Mouse (Mus musculus): ENCODE measurements around the gene Kpna7.
A peak's percentile ranks its signal among the peaks of the same experiment; 100 is the strongest.
"Not testable (repeated sequence)": the region's sequence is repeated elsewhere in the genome, so short reads cannot be mapped to it uniquely, and the experiment has no call there.

The Kpna7 gene

DNA sequence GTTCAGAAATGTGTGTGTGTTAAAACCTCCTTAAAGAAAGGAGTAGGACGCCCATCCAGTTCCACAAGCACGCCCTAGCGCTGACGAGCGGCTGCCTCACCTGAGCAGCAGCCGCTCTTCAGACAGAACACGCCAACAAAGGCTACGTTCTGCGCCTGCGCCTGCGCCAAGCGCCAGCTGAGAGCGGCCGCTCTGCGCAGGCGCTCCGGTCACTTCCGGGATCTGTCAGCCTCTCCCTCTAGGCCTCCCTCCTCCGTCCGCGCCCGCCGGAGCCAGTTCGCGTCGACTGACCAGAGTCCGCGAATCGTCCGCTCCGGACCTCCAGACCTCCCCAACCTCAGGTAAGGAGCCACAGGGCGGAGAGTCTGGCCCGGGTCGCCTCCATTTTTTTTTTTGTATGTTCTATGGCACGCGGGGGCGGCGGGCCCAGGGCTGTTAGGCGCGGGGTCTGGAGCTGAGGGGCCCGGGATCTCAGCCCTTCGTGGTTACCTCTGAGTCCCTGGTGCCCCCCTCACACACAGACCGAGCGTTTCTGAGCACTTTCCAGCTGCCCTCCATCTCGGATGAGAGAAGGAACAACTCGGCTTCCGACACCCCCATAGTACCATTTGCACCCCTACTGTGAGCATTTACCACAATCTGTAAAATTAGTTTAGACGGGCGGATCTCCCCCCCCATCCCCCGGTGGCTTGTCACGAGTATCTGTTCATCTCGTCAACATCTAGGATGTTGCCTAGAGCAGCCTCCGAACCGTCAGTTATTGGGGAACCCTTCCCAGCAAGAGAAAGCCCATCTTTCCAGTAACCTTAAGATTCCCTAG is at the start of gene Kpna7, which contains the start of gene Arpc1a:
Gene Kpna7, minus strand, starts transcription at position 399 of the 820 bp plus-strand sequence.
Gene Arpc1a, plus strand, starts transcription at position 199 of the 820 bp plus-strand sequence.
- DNase-seq (ENCODE audit: extremely low spot score, low spot score) = peak; percentile 94

DNA sequence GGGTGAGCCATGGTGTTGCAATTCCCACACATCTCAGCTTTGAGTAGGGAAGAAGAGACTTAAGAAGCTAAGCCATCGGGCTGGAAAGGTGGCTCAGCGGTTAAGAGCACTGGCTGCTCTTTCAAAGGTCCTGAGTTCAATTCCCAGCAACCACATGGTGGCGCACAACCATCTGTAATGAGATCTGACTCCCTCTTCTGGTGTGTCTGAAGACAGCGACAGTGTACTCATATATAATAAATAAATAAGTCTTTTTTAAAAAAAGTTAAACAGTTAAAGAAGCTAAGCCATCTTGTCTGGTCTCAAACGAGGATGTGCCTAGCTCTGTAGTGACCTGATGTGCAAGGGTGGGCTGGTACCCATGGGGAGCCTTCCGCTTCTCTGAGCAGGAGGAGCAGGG is 49.4 kb upstream of the Kpna7 start:
- DNase-seq (ENCODE audit: extremely low spot score, low spot score) = not testable (repeated sequence)

DNA sequence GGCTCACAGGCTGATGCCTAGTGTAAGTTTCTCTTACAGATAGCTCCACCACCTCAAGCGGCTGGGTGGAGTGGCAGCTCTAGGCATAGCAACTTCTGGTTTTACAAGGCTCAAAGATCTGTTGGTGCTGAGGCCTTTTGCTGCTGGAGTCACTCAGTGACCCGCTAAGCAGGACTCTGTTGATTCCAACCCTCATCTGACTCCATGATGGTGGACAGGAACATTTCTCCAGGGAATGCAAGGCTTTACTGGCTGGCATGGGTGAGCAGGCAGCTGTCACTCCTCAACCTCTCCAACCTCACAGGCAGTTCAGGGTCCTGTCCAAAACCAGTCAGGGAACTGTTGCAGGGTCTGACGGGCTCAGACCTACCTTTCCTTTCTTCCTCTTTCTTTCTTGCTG is 47.2 kb upstream of the Kpna7 start:
- no peak for DNase-seq (ENCODE audit: extremely low spot score, low spot score)

DNA sequence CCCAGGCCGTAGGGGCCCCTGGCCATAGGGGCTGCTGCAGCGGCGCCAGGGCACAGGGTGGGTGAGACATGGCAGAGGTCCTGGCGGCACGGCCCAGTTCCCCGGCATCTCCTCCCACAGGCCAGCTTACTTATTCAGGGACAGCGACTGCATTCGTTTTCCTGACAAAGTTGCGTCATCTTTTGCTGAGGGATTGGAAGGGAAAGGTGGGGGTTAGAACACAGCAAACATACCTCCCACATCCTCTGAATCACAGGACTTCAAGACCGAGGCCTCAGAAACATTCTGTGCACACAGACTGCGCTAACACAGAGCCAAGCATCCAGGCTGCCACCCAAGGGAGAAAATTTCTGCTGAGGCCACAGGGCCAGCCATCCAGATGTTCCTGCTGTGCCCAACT is 46.4 kb upstream of the Kpna7 start:
- no peak for DNase-seq (ENCODE audit: extremely low spot score, low spot score)

DNA sequence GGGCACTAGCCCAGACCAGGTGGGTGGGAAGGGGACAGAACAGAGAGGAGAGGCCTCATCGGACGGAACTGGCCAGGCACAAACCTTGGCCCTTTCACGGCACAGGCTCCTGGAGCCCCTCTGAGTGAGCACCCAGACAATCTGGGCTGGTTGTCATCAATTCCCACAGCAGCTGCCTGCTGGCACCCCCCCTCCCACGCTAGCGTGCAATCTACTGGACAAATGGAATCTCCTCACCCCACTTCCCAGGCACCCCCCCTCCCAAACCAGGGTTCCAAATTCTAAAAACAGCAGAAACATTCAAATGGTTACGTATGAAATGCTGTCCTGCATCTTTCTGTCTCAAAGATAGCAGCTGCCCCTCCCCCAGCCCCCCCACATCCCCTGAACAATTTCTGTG is 45.9 kb upstream of the Kpna7 start:
- not testable (repeated sequence) for DNase-seq (ENCODE audit: extremely low spot score, low spot score)

DNA sequence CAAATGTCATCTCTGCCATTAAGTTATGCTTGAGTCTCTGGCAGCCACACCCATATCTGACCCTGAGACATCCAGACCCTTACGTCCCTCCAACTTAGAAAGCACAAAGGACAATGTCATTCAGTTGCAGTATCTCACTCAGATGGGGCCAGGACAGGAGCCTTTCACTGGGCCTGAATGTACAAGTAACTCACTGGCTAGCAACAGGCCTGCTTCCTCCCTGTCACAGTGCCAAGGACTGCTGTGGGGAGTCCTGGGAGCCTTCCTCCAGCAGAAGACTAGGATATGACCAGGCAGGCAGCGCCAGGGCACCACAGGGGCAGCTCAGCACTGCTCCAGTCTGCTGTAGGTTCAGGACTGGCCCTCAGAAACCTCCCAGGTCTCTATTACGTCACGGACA is 45.3 kb upstream of the Kpna7 start:
- DNase-seq (ENCODE audit: extremely low spot score, low spot score) = no peak

DNA sequence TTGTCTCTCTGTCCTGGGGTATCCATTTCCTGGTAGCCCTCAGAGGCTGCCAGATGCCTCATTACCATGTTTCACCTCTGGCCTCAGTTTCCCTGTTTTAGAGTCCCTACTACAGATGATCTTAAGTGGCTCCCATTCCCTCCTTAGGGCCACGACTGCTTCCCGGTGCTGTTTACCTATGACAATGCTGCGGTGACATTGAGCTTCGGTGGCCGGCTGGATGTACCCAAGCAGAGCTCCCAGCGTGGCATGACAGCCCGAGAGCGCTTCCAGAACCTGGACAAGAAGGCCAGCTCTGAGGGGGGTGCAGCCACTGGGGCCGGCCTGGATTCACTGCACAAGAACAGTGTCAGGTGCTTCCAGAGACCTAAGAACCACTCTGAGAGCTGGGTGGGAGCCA is 42.8 kb upstream of the Kpna7 start:
- DNase-seq (ENCODE audit: extremely low spot score, low spot score) = no peak

DNA sequence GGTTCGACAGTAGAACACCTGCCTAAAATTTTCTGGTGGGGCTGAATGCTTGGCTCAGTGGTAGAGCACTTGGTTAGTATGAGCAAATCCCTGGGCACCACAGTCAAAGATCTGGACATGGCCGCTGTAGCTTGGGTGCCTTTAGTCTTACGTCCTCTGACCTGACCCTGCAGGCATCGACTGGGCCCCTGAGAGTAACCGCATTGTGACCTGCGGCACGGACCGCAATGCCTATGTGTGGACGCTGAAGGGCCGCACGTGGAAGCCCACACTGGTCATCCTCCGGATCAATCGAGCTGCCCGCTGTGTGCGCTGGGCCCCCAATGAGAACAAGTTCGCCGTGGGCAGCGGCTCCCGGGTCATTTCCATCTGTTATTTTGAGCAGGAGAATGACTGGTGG is 39.6 kb upstream of the Kpna7 start:
- DNase-seq (ENCODE audit: extremely low spot score, low spot score) = no peak

DNA sequence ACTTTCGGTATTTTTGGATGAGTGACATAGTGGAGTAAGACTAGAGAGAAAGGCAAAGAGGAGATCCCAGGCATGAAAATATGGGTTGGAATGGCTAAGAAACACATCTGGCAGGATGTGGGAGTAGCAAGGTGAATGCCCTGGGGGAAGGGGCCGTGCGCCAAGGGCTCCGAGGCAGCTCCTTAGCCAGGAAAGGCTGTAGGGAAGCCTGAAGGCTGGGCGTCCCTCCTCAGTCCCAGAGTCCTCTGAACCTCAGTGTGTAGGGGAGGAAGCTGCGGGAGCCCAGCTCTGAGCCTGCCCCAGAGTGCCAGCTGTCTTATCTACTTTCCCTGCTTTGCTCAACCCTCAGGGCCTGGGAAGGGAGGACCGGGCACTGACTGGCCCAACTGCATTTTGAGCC is 37.1 kb upstream of the Kpna7 start:
- no peak for DNase-seq (ENCODE audit: extremely low spot score, low spot score)

DNA sequence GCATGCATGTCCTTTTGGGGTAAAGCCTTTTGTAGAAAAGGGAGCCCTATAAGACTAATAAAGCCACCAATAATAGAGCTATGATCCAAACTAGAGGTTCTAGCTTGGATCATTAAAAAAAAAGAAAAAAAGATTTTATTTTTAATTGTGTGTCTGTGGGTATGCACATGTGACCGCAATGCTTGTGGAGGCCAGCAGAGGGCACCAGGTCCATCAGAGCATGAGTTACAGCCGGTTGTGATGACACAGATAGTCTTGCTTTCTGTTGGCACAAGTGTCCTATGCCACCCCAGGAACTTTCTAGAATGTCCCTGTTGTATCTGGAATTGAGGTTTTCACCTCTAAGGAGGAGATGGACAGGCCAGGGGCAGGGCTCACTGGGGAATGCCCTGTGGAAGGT is 35.6 kb upstream of the Kpna7 start:
- DNase-seq (ENCODE audit: extremely low spot score, low spot score) = no peak

DNA sequence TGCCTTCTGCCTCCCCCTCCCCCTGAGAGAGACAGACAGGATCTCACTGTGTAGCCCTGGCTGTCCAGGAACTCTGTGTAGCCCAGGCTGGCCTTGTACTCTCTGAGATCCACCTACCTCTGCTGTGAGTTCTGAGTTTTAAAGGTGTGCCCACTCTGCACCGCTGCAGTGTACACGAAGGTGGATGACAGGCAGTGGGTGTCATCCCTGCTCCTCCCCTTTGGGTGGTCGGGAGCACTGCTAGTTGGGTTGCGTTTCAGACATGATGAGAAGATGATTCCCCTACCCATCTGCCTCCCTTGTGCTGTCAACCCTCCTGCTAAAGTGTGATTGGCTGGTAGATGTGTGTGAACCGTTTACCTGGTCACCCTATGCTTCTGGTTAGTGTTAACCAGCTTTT is 34.6 kb upstream of the Kpna7 start:
- DNase-seq (ENCODE audit: extremely low spot score, low spot score) = no peak

DNA sequence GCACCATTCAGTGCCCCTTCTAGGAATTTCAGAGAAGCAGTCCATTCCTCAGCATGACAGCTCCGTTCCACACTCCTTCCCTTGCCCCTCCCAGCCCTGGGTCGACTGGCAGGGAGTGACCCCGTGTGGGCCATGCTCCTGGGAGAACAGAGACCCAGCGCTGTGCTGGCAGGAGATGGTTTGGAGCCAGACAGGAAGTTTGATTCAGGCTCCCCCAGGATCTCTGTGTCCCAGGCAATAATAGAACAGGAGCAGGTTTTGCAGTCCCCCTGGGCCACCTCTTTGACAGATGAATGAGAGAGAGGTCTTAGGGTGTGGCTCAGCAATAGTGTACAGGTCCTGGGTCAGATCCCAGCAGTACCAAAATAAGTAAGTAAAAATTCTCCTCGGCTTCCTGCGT is 34.2 kb upstream of the Kpna7 start:
- no peak for DNase-seq (ENCODE audit: extremely low spot score, low spot score)

DNA sequence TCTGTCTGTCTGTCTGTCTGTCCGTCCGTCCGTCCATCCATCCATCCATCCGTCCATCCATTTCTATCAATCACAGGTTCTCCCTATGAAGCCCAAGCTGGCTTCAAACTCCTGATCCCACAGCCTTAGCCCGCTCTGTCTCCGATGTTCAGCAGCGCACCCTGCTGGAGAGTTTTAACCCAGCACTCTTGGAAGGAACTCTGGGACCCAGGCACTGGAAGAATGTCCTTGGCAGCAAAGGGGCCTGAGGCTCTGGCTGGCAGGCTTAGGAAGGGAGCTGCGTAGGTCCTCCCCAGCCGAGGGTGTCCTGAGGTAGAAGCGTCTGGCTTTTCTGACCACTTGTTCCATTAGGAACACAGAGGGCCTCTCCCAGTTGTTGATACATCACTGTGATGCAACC is 33.1 kb upstream of the Kpna7 start:
- DNase-seq (ENCODE audit: extremely low spot score, low spot score) = peak; percentile 49

DNA sequence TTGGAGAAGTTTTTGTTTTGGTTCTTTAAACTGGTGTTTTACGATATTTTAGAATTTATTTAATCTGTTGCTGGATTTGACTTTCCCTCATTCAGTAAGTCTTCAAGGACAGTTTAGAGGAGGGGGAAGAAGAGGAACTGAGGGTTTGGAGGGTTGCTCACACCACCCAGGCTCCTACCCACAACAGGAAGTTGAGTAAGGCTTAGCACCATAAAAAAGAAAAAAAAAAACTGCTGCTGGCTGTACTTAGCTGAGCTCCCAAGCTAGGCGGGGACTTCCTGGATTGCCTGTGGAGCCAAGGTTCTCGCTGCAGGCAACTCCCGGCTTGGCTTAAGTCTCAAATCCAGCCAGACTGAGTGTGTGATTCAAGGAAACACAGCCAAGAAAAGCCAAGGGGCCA is 32.5 kb upstream of the Kpna7 start:
- no peak for DNase-seq (ENCODE audit: extremely low spot score, low spot score)

DNA sequence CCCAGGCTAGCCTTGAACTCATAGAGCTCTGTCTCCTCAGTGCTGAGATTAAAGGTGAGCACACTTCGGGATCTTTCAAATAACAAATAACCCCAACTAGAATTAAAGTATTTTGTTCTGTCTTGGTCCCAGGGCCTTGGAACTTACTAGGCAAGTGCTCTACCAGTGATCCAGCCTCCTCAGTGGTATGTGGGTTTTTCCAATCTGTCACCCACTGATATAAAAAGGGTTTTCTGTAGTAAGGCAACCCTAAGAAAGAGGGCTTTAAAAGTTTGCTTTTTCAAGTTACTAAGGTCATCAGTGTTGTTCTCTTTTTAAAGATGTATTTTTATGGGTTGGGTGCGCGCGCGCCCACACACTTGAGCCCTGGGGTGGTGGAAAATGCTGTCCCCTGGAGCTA is 31.9 kb upstream of the Kpna7 start:
- DNase-seq (ENCODE audit: extremely low spot score, low spot score) = no peak

DNA sequence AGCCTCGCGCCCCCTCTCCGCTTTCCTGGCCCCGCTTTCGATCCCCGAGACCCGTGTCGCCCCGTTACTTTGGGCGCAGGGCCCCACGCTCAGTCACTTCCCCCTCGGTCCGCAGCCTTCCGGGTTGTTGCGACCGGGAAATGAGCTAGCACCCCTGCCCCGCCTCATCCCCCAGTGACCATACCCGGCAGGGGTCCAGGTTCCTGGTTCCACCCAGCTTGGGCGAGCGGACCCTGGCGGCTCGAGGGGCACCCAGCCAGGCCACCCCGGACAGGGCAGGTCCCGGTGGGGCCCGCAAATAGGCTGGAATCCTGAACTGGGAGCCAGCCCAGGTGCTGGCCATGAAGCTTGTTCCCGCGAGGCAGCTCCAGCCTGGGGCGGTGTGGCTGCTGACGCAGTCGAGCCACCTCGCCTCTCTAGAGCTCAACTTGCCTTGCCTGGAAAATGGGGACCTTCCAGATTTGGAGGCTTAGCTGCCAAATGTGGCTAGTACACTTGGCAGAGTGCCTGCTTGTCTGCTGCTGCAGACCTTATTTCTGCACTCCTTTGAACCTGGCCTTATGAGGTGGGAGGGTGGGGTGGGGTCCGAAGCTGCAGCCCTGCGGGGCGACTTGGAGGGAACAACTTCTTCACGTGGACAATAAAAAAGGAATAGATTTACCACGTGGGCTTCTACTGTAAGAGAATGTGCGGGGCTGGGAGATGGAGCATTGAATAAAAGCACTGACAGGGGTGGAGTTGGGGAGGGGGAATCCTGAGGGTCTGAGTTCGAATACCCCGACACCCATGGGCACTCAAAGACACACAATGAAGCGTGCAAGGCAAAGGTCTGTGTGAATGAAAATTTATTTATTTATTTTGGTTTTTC is 31.0 kb upstream of the Kpna7 start:
- DNase-seq (ENCODE audit: extremely low spot score, low spot score) = peak; percentile 43

DNA sequence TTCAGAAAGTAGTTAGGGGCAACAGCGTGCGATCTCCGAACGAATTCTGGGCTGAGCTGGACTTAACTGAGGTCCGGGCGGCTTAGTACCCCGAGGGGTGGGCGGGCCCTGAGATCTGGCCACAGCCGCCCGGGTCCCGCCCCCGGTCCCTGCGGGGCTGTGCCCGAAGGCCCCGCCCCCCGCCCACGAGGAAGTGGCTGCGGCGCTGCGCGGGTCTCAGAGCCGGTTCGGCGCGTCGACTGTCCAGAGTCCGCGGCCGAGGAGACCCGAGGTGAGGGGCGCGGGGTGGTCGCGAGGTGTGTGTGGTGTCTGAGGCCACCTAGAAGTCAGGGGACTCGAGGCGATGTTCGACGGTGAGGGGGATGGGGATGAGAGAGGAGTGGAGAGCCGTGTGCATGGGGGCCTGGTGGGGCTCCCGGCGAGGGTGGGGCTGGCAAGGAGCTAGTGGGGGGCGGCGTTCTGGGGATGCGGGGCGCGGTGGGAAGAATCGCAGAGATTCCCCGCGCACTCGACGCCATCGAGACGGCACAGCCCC is 30.3 kb upstream of the Kpna7 start, which contains the start of gene Arpc1b:
Gene Arpc1b, plus strand, starts transcription at position 145 of the 535 bp plus-strand sequence.
- DNase-seq (ENCODE audit: extremely low spot score, low spot score) = peak; percentile 49

DNA sequence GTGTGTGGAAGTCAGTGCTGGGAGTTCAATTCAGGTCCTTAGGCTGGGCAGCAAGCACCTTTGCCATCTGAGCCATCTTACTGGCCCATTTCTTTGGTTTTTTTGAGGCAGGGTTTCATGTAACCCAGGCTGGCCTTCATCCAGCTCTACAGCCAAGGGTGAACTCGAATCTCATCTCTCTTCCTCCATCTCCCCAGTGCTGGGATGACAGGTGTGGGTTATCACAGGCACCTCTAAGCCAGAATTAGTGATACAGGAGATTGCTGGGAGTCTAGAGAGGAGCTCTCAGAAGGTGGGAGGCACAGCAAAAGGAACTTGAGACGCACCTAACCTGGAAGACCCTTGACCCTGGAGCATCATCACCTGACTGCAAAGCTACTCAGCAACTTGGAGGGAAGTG is 29.6 kb upstream of the Kpna7 start:
- DNase-seq (ENCODE audit: extremely low spot score, low spot score) = no peak

DNA sequence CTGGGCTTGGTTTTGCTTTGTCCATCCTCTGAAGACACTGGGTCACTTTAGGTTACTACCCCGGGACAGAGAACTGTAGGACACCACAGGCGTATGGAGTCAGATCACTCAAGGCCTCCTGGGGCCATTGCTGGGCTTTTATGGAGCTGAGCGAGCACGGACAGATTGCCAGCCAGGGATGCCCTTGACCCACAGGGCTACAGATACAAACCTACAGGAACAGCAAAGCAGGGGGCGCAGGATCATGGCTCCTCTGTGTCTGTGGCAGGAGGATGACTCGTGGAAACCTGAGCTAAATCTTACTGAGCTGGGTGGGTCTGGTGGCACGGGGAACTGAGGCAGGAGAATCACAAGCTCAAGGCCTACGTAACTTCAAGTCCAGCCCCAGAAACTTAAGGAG is 28.7 kb upstream of the Kpna7 start:
- DNase-seq (ENCODE audit: extremely low spot score, low spot score) = no peak

DNA sequence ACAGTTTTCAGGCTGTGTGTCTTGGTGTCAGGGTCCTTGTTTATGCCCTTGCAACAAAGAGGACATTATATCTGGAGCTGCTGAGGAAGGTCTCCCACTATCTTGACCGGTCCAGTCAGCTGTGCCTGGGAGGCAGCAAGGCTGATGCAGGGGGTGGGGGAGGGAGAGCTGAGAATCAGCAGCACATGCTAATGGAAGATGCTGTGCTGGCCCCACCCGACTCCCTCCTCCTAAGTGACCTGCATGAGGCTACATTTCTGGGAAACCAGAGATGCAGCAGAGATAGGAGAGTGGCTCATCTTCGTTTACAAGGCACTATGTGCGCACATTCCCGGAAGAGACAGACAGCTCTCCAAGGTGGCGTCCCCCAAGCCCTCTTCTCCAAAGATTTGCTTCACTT is 26.6 kb upstream of the Kpna7 start:
- no peak for DNase-seq (ENCODE audit: extremely low spot score, low spot score)

DNA sequence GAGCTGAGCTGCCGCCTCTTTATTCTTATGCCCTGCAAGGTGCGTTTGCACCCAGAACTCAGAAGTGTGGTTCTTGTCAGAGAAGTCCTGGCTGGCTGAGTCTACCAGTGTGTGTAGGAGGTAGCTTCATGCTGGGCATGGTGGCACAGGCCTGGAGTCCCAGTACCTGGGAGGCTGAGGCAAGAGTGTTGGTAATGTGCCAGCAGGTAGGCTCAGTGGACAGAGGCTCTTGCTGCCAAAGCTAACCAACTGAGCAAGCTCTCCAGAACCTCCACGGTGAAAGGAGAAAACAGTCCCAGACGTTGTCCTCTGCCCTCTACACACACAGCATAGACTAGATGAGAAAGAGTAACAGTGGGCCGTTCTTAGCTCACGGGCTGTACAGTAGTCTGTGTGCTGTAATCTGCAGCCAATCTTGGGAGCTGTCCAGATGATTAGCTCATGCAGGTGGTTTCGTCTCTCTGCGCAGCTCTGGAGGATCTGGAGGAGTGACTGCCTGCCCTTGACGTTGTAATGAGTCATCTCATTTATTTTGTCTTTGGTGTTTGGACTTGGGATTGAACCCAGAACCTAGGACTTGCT is 22.0 kb upstream of the Kpna7 start:
- DNase-seq (ENCODE audit: extremely low spot score, low spot score) = no peak

DNA sequence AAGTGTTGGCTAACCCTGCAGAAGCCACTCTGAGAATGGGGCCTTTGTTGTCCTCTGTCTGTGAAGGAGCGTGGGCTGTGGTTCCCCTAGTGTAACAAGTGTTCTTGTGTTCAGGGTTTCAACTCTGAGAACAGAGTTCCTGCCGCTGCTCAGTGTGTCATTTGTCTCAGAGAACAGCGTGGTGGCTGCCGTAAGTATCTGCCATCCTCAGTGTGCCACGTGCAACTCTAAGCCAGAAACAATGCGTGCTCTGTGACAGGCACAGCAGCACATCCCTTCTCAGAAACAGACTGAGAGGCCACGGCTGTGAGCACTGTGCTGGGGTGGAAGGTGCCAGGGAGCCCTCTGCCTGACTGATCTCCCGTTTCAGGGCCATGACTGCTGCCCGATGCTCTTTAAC is 20.5 kb upstream of the Kpna7 start:
- DNase-seq (ENCODE audit: extremely low spot score, low spot score) = no peak
